Mouse (Mus musculus): Measurements from ENCODE around the gene Lpar1. TPM values are rescaled to one million over a fixed set of nuclear protein-coding genes. Genes with fewer than 3 reads are reported as not detected.

Gene Lpar1
- polyA plus RNA-seq, 1 experiment from 2014 or later = 51.9 TPM

DNA sequence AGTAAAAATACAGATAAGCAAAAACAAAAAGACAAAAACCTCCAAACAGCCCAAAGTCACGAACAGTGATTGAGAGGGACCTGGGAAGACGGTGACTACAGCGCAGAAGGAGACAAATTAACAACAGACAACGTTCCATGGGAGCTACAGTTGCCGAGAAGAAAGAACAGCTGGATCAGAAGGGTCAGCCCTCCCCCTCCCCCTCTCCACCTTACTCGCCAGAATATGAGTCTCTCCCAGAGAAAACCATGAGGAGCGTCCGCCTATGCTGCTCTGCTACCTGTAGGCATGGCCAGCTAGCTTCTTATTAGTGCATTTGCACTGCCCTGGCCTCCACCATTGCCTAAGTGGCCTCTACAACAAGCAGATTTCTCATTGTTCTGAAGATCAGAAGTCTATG is 32.6 kb downstream of the Lpar1 start:
- DNase-seq (ENCODE audit: low spot score) (peak; percentile 21), ATAC-seq (ENCODE audit: low FRiP score) (no peak)
- Histone ChIP-seq H3K4me2 (replicated peaks; ENCODE audit: low read depth, low read length) (no peak overlapping the region), H3K4me1 (replicated peaks; ENCODE audit: control insufficient read depth, insufficient read depth, low read length) (no peaks in the 10 kb centered on the region), H3K36me3 (ENCODE audit: control insufficient read depth, insufficient read depth, low read length) (no peaks in the 10 kb centered on the region), H3K9me3 (ENCODE audit: control insufficient read depth, low read length) (no peaks in the 10 kb centered on the region), H3K27me3 (ENCODE audit: control insufficient read depth, insufficient read depth, low read length) (no peaks in the 10 kb centered on the region), H3K27ac (ENCODE audit: low read depth, low read length) (no peak overlapping the region), H3K9ac (ENCODE audit: low read depth, low read length) (no peak overlapping the region), H3K4me3 (ENCODE audit: low read depth, low read length) (no peak overlapping the region)
- 69% methylated on average over 8 of the region's 8 CpGs for WGBS

DNA sequence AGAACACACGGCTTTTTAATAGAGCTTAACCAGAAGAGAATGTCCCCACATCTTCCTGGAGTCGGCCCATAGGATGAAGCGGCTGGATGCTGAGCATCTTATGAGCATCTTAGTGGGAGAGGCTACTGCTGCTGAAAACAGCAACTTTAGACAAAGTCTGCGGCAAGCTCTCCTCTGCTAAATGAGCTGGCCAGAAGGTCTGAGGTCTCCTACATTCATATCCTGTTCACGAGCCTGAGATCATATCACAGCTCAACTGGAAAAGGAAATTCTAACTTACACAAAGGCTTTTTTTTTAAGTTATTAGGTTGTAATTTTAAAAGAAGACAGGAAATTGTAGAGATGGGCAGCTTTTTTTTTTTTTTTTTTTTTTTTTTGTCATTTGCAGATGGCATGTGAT is 33.2 kb downstream of the Lpar1 start:
- ATAC-seq (ENCODE audit: low FRiP score) (no peak), DNase-seq (ENCODE audit: low spot score) (no peak)
- H3K27me3 ChIP-seq (ENCODE audit: control insufficient read depth, insufficient read depth, low read length) = no peaks in the 10 kb centered on the region
- H3K9ac ChIP-seq (ENCODE audit: low read depth, low read length) = no peak overlapping the region
- H3K9me3 ChIP-seq (ENCODE audit: control insufficient read depth, low read length) = no peaks in the 10 kb centered on the region
- H3K4me3 ChIP-seq (ENCODE audit: low read depth, low read length) = no peak overlapping the region
- no peak overlapping the region for H3K27ac ChIP-seq (ENCODE audit: low read depth, low read length)
- H3K4me2 ChIP-seq (replicated peaks; ENCODE audit: low read depth, low read length) = no peak overlapping the region
- no peaks in the 10 kb centered on the region for H3K4me1 ChIP-seq (replicated peaks; ENCODE audit: control insufficient read depth, insufficient read depth, low read length)
- 83% methylated on average over 5 of the region's 5 CpGs for WGBS
- H3K36me3 ChIP-seq (ENCODE audit: control insufficient read depth, insufficient read depth, low read length) = no peaks in the 10 kb centered on the region

DNA sequence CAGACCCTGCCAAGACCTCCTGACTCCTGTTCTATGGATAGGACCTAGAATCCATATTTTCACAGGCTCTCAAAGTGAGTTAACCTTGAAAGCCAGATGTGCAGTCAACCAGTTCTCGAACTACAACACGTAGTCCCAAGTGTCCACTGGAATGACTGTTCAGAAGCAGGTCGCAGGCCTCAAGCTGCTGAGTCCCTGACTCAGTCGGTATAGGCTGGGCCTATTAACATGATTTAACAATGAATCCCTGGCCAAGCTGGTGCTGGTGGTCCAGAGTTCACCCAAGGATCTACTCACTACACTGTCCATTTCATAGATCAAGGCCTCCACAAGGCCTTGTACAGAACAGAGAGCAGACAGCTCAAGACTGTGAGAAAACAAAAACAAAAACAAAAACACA is 33.8 kb downstream of the Lpar1 start:
- Histone ChIP-seq H3K4me1 (replicated peaks; ENCODE audit: control insufficient read depth, insufficient read depth, low read length) (no peaks in the 10 kb centered on the region), H3K4me2 (replicated peaks; ENCODE audit: low read depth, low read length) (no peak overlapping the region), H3K9ac (ENCODE audit: low read depth, low read length) (no peak overlapping the region), H3K36me3 (ENCODE audit: control insufficient read depth, insufficient read depth, low read length) (no peaks in the 10 kb centered on the region), H3K4me3 (ENCODE audit: low read depth, low read length) (no peak overlapping the region), H3K9me3 (ENCODE audit: control insufficient read depth, low read length) (no peaks in the 10 kb centered on the region), H3K27me3 (ENCODE audit: control insufficient read depth, insufficient read depth, low read length) (no peaks in the 10 kb centered on the region), H3K27ac (ENCODE audit: low read depth, low read length) (no peak overlapping the region)
- ATAC-seq (ENCODE audit: low FRiP score) (no peak), DNase-seq (ENCODE audit: low spot score) (no peak)
- WGBS = 82% methylated on average over 4 of the region's 4 CpGs

DNA sequence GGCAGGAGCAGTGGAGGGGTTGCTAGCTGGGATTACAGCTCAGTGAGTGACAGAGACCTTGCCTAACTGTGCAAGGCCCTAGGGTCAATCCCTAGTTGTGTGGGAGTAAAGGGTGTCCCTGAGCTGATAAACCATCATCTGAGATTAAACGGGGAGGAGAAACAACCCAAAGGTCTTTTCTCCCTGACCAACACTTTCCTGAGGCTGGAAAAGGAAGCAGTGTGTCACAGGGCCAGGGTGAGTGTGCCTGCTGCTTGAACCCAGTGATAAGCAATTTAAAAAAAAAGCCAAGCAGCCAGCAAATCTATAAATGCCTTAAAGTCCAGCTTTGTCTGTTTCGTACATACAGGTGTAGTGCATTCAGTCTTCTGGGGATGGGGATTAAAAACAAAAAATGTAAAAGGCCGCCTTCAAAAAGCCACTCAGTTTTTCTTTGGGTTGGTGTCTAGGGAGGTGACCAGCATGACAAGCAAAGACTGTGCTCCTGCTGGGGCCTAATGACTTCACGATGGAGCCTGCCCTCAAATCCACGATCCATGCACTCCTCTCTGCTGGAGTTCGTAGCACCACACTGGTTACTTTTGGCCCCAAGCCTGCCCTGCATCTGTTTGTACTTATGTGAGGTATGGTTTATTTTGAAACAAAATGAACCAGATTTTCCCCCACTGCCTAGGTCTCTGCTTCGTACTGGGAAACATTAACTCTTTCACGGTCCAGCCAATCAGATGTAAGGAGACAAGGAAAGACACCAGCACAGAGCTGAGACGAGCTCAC is 35.3 kb downstream of the Lpar1 start:
- Histone ChIP-seq H3K9ac (ENCODE audit: low read depth, low read length) (no peak overlapping the region), H3K4me2 (replicated peaks; ENCODE audit: low read depth, low read length) (no peak overlapping the region), H3K4me3 (ENCODE audit: low read depth, low read length) (no peak overlapping the region), H3K36me3 (ENCODE audit: control insufficient read depth, insufficient read depth, low read length) (no peaks in the 10 kb centered on the region), H3K27me3 (ENCODE audit: control insufficient read depth, insufficient read depth, low read length) (no peaks in the 10 kb centered on the region), H3K9me3 (ENCODE audit: control insufficient read depth, low read length) (no peaks in the 10 kb centered on the region), H3K27ac (ENCODE audit: low read depth, low read length) (no peak overlapping the region), H3K4me1 (replicated peaks; ENCODE audit: control insufficient read depth, insufficient read depth, low read length) (no peaks in the 10 kb centered on the region)
- DNase-seq (ENCODE audit: low spot score) (peak; percentile 19), ATAC-seq (ENCODE audit: low FRiP score) (no peak)
- WGBS = 40% methylated on average over 9 of the region's 9 CpGs

DNA sequence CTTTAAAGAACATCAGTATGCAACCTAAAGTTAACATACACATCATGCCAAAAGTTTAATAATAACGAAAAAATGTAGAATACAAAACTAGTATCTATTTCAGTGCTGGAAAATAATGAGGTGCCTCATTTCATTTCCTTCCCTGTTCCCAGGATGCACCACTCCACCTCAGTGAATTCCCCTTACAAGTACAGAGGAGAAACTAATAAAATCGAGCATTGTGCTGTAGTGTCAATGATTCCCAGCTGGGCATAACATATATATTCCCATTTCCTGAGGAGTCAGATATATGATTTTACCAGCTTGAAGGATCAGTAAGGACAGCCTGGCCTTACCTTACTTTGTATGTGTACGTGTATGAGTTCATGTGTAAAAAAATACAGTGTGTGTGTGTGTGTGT is 36.9 kb downstream of the Lpar1 start:
- 80% methylated on average over 3 of the region's 3 CpGs for WGBS
- Histone ChIP-seq H3K36me3 (ENCODE audit: control insufficient read depth, insufficient read depth, low read length) (no peaks in the 10 kb centered on the region), H3K9ac (ENCODE audit: low read depth, low read length) (no peak overlapping the region), H3K27me3 (ENCODE audit: control insufficient read depth, insufficient read depth, low read length) (no peaks in the 10 kb centered on the region), H3K4me1 (replicated peaks; ENCODE audit: control insufficient read depth, insufficient read depth, low read length) (no peaks in the 10 kb centered on the region), H3K27ac (ENCODE audit: low read depth, low read length) (no peak overlapping the region), H3K4me2 (replicated peaks; ENCODE audit: low read depth, low read length) (no peak overlapping the region), H3K4me3 (ENCODE audit: low read depth, low read length) (no peak overlapping the region), H3K9me3 (ENCODE audit: control insufficient read depth, low read length) (no peaks in the 10 kb centered on the region)
- no peak for DNase-seq (ENCODE audit: low spot score)
- ATAC-seq (ENCODE audit: low FRiP score) = no peak

DNA sequence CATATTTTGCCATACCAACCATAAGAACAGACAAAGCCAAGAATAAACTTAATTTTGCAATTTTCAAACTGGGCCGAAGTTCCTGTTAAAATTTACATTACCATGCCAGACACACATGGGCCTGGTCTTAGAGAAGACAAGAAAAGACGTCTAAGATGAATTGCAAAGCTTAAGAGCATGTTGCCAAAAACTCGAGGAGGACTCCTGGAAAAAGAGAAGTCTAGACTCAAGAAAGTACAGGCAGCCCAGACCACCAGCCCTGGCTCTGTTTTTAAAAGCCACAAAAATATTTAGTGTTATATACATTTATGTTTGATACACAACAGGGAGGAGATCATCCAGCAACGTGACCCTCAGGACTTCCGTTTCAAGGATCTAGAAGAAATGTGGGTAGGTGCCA is 37.5 kb downstream of the Lpar1 start:
- no peaks in the 10 kb centered on the region for H3K9me3 ChIP-seq (ENCODE audit: control insufficient read depth, low read length)
- no peak overlapping the region for H3K4me2 ChIP-seq (replicated peaks; ENCODE audit: low read depth, low read length)
- no peaks in the 10 kb centered on the region for H3K36me3 ChIP-seq (ENCODE audit: control insufficient read depth, insufficient read depth, low read length)
- H3K4me1 ChIP-seq (replicated peaks; ENCODE audit: control insufficient read depth, insufficient read depth, low read length) = no peaks in the 10 kb centered on the region
- H3K27ac ChIP-seq (ENCODE audit: low read depth, low read length) = no peak overlapping the region
- ATAC-seq (ENCODE audit: low FRiP score) = no peak
- no peak for DNase-seq (ENCODE audit: low spot score)
- no peaks in the 10 kb centered on the region for H3K27me3 ChIP-seq (ENCODE audit: control insufficient read depth, insufficient read depth, low read length)
- no peak overlapping the region for H3K9ac ChIP-seq (ENCODE audit: low read depth, low read length)
- WGBS = 79% methylated on average over 5 of the region's 5 CpGs
- no peak overlapping the region for H3K4me3 ChIP-seq (ENCODE audit: low read depth, low read length)

DNA sequence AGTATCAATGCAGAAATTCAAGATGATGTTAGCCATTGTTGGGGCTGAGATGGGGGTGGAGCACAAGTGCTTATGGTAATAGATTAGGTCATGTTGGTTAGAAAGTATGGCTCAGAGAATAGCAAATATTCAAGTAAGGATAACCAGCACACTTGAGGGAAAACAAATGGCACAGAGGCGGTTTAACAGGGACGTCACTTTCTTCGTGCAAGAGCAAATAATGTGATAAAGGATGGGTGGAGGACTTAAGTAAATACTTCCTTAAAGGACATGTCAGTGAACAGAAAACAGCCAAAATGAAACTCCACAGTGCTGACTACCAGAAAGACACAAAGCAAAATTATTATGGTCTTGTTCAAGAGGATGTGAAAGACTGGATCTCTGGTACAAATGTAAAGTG is 42.1 kb downstream of the Lpar1 start:
- no peak overlapping the region for H3K9ac ChIP-seq (ENCODE audit: low read depth, low read length)
- H3K4me1 ChIP-seq (replicated peaks; ENCODE audit: control insufficient read depth, insufficient read depth, low read length) = no peaks in the 10 kb centered on the region
- WGBS = 84% methylated on average over 3 of the region's 3 CpGs
- no peaks in the 10 kb centered on the region for H3K27me3 ChIP-seq (ENCODE audit: control insufficient read depth, insufficient read depth, low read length)
- H3K9me3 ChIP-seq (ENCODE audit: control insufficient read depth, low read length) = no peaks in the 10 kb centered on the region
- H3K27ac ChIP-seq (ENCODE audit: low read depth, low read length) = no peak overlapping the region
- no peaks in the 10 kb centered on the region for H3K36me3 ChIP-seq (ENCODE audit: control insufficient read depth, insufficient read depth, low read length)
- no peak overlapping the region for H3K4me2 ChIP-seq (replicated peaks; ENCODE audit: low read depth, low read length)
- no peak for ATAC-seq (ENCODE audit: low FRiP score)
- no peak overlapping the region for H3K4me3 ChIP-seq (ENCODE audit: low read depth, low read length)
- DNase-seq (ENCODE audit: low spot score) = no peak

DNA sequence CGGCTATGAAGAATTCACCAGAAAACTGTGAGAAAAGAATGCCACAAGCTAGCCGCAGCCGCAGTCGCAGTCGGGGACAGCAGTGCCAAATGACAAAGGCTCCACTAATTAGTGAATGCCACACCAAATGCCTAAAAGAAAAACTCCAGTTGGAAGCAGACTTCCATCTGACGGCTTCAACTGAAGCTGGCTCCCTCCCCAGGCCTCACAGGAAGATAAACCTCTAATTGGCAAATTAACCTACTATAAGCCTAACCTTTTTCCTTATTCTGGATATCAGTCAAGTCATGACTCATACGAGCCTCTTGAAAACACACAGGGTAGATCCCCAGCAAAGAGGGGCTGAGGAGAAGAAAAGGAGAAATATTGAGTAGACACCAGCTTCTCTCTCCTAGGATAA is 44.9 kb downstream of the Lpar1 start:
- H3K9me3 ChIP-seq (ENCODE audit: control insufficient read depth, low read length) = no peaks in the 10 kb centered on the region
- H3K4me3 ChIP-seq (ENCODE audit: low read depth, low read length) = no peak overlapping the region
- H3K27ac ChIP-seq (ENCODE audit: low read depth, low read length) = no peak overlapping the region
- no peak for DNase-seq (ENCODE audit: low spot score)
- H3K9ac ChIP-seq (ENCODE audit: low read depth, low read length) = no peak overlapping the region
- 65% methylated on average over 7 of the region's 7 CpGs for WGBS
- ATAC-seq (ENCODE audit: low FRiP score) = no peak
- H3K4me1 ChIP-seq (replicated peaks; ENCODE audit: control insufficient read depth, insufficient read depth, low read length) = no peaks in the 10 kb centered on the region
- H3K27me3 ChIP-seq (ENCODE audit: control insufficient read depth, insufficient read depth, low read length) = no peaks in the 10 kb centered on the region
- no peaks in the 10 kb centered on the region for H3K36me3 ChIP-seq (ENCODE audit: control insufficient read depth, insufficient read depth, low read length)
- H3K4me2 ChIP-seq (replicated peaks; ENCODE audit: low read depth, low read length) = no peak overlapping the region

DNA sequence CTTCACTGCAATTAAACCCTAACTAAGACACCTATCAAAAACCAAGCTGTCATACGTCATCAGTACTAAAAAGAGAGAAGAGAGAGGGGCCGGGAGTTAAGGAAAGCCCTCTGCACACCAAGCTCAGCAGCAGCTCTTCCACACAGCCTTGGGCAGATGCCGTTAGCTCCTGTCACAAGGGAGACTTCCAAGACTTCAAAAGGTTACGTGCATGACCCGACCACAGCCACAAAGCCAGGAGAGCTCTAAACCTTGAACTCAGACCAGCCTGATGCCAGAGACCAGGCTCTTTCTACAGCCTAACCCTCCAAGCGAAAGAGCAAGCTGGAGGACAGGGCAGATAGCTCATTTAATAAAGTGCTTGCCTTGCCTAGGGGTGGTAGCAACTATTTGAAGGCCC is 46.2 kb downstream of the Lpar1 start:
- no peak overlapping the region for H3K4me3 ChIP-seq (ENCODE audit: low read depth, low read length)
- no peak overlapping the region for H3K27ac ChIP-seq (ENCODE audit: low read depth, low read length)
- no peak overlapping the region for H3K9ac ChIP-seq (ENCODE audit: low read depth, low read length)
- WGBS = 92% methylated on average over 6 of the region's 6 CpGs
- no peak overlapping the region for H3K4me2 ChIP-seq (replicated peaks; ENCODE audit: low read depth, low read length)
- H3K4me1 ChIP-seq (replicated peaks; ENCODE audit: control insufficient read depth, insufficient read depth, low read length) = no peaks in the 10 kb centered on the region
- no peaks in the 10 kb centered on the region for H3K36me3 ChIP-seq (ENCODE audit: control insufficient read depth, insufficient read depth, low read length)
- no peaks in the 10 kb centered on the region for H3K9me3 ChIP-seq (ENCODE audit: control insufficient read depth, low read length)
- no peaks in the 10 kb centered on the region for H3K27me3 ChIP-seq (ENCODE audit: control insufficient read depth, insufficient read depth, low read length)
- no peak for DNase-seq (ENCODE audit: low spot score)
- no peak for ATAC-seq (ENCODE audit: low FRiP score)

All from hindbrain, embryonic 11.5 days (tissue).